Mouse (Mus musculus) neutrophil, adult 83 days (primary cell): ENCODE data around the gene Wdr31. TPM values are rescaled to one million over a fixed set of nuclear protein-coding genes. Genes with fewer than 3 reads are reported as not detected.

Experiments
- total RNA-seq, 2 experiments: library from RNA; stranded (reverse); gene quantifications; one replicate each; pipeline ENCODE4 v1.2.4; 2023

Wdr31 gene
- total RNA-seq: 1 to 10 TPM in 1 of 2 experiments, not detected in 1; 1.3 TPM

GRCm38 (mm10) chr4:62470598-62471051 is at the start of gene Wdr31:
TSS of gene Wdr31 (minus strand) at chr4:62470896.

GRCm38 (mm10) chr4:62519849-62520233 is 49.1 kb upstream of the Wdr31 start, which contains the start of gene Alad:
TSS of gene Alad (minus strand) at chr4:62519918.

GRCm38 (mm10) chr4:62503374-62503970 is 32.8 kb upstream of the Wdr31 start, which contains the start of gene Hdhd3:
TSS of gene Hdhd3 (minus strand) at chr4:62503467.

GRCm38 (mm10) chr4:62479937-62480708 is 9.4 kb upstream of the Wdr31 start, which contains the start of gene Bspry:
TSS of gene Bspry (plus strand) at chr4:62480053.

GRCm38 (mm10) chr4:62435081-62435480 is 35.6 kb downstream of the Wdr31 start, which contains the start of gene Rnf183:
TSS of gene Rnf183 (minus strand) at chr4:62435252.

GRCm38 (mm10) chr4:62408601-62409282 is 62.0 kb downstream of the Wdr31 start, which contains the start of the genes Cdc26 and Prpf4:
TSS of gene Cdc26 (minus strand) at chr4:62408642.
TSS of gene Prpf4 (plus strand) at chr4:62408797.

Other genes starting within 250 kb of the Wdr31 start
- gene Zfp37, start 239.8 kb downstream of the Wdr31 start, total RNA-seq: not detected
- 10 to 100 TPM; 54.1 to 57.5 TPM for gene Slc31a2, start 208.3 kb downstream of the Wdr31 start, total RNA-seq
- gene Fkbp15, start 110.3 kb downstream of the Wdr31 start, total RNA-seq: 10 to 100 TPM; 79.1 to 90.5 TPM
- gene Slc31a1, start 110.2 kb downstream of the Wdr31 start, total RNA-seq: 10 to 100 TPM; 11.5 to 13.3 TPM
- gene Cdc26, start 62.3 kb downstream of the Wdr31 start, total RNA-seq: 10 to 100 TPM; 38.3 to 41.6 TPM
- gene Prpf4, start 62.1 kb downstream of the Wdr31 start, total RNA-seq: 1 to 10 TPM; 8.6 to 9.6 TPM
- not detected for gene Rnf183, start 35.6 kb downstream of the Wdr31 start, total RNA-seq
- gene Bspry, start 9.2 kb upstream of the Wdr31 start, total RNA-seq: not detected
- gene Hdhd3, start 32.6 kb upstream of the Wdr31 start, total RNA-seq: 1 to 10 TPM in 1 of 2 experiments, under 1 TPM in 1; 0.37 to 1.1 TPM
- gene Alad, start 49.0 kb upstream of the Wdr31 start, total RNA-seq: 10 to 100 TPM; 35.6 to 53.8 TPM
- gene Pole3, start 54.2 kb upstream of the Wdr31 start, total RNA-seq: 10 to 100 TPM; 16.0 to 23.5 TPM
- not detected for gene 4933430I17Rik, start 54.5 kb upstream of the Wdr31 start, total RNA-seq
- gene Rgs3, start 89.0 kb upstream of the Wdr31 start, total RNA-seq: 10 to 100 TPM; 71.8 to 78.5 TPM